Mouse (Mus musculus) heart, postnatal 0 days (tissue): ENCODE measurements around the gene Nkx1-2. TPM values are rescaled to one million over a fixed set of nuclear protein-coding genes. Genes with fewer than 3 reads are reported as not detected.

Experiments
- ATAC-seq: fragments of 200-750 bp; cut with Nextera tagmentation; 2 replicates; pipeline ENCODE4 v1.8.0; 2017; ENCODE audit warnings: low read depth, moderate number of reproducible peaks, moderate library complexity; ENCODE audit not compliant: insufficient read depth
- DNase-seq: peaks from one replicate; pipeline ENCODE4 v3.0.0-alpha.2; 2016; ENCODE audit warnings: low spot score
- H3K27ac ChIP-seq: fragments of 300-500 bp; sonication (generic); 2 replicates; pipeline ENCODE4 v1.5.1; 2014; ENCODE audit warnings: low read depth, mild to moderate bottlenecking
- H3K27me3 ChIP-seq: fragments of 300-500 bp; sonication (generic); 2 replicates; pipeline ENCODE4 v1.6.1; 2014; ENCODE audit warnings: low read length, mixed read lengths; ENCODE audit not compliant: control insufficient read depth, insufficient read depth
- H3K36me3 ChIP-seq: fragments of 300-500 bp; sonication (generic); replicated peaks from 2 replicates; pipeline ENCODE4 v1.6.1; 2014; ENCODE audit warnings: low read length, mixed read lengths; ENCODE audit not compliant: control insufficient read depth, insufficient read depth
- H3K4me1 ChIP-seq: fragments of 300-500 bp; sonication (generic); 2 replicates; pipeline ENCODE4 v1.6.1; 2014; ENCODE audit warnings: antibody characterized with exemption; ENCODE audit not compliant: control insufficient read depth, insufficient read depth
- H3K4me2 ChIP-seq: fragments of 300-500 bp; sonication (generic); 2 replicates; pipeline ENCODE4 v1.6.1; 2014; ENCODE audit warnings: low read depth, mild to moderate bottlenecking, low read length, moderate library complexity
- H3K4me3 ChIP-seq: fragments of 300-500 bp; sonication (generic); 2 replicates; pipeline ENCODE4 v1.5.1; 2014; ENCODE audit warnings: low read depth, low read length
- H3K9ac ChIP-seq: fragments of 300-500 bp; sonication (generic); replicated peaks from 2 replicates; pipeline ENCODE4 v1.6.1; 2014; ENCODE audit warnings: low read depth, low read length, mixed read lengths
- H3K9me3 ChIP-seq: fragments of 300-500 bp; sonication (generic); replicated peaks from 2 replicates; pipeline ENCODE4 v1.6.1; 2016; ENCODE audit warnings: low read length; ENCODE audit not compliant: control insufficient read depth
- CTCF ChIP-seq: IDR thresholded peaks from 2 replicates; pipeline ENCODE4 v1.5.1; 2016; ENCODE audit warnings: antibody characterized with exemption, control low read depth, low read depth
- EP300 ChIP-seq: IDR thresholded peaks from 2 replicates; pipeline ENCODE4 v1.6.1; 2016; ENCODE audit warnings: antibody characterized with exemption, low read depth
- WGBS: fragments of 180-500 bp; shearing (Covaris S2); extraction: QIAGEN DNeasy Blood & Tissue Kit; methylation state at CpG from one replicate; pipeline ENCODE4 v1.1.7; 2014; 5-methylcytosine and 5-hydroxymethylcytosine counted together
- polyA plus RNA-seq: library from polyadenylated mRNA; unstranded; fragments of >200 nt; fragmentation: Nextera tagmentation; extraction: Ambion mirVana; gene quantifications from 2 replicates; pipeline ENCODE4 v1.2.1, GENCODE M21; 2015
- total RNA-seq: library from RNA; depleted of rRNA; stranded (reverse); fragments of >200 nt; gene quantifications from 2 replicates; pipeline ENCODE4 v1.2.3, GENCODE M21; 2014; ENCODE audit warnings: low replicate concordance

Gene Nkx1-2
- total and polyA plus RNA-seq, 2 experiments from 2014 or later: not detected

DNA sequence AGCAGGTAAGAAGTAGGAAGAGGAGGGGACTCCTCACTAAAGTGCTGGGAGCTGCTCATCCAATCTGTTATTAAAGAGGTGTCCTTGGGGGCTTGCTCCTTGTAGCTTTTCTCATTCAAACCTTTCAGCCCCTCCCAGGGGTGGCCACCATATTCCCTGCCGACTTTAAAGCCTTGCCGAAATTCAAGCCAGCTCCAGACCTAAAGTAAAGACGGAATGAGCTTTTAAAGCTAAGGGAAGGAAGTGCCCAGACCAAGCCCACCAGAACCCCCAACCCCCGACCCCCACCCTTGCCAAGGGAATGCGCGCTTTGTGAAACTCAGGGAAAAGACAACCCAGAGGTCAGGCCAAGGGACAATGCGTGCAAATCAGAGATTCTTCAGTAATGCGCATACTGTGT, 1.5 kb upstream of the Nkx1-2 start:
- 21% methylated on average over 8 of the region's 8 CpGs for WGBS
- Histone ChIP-seq H3K4me3 (no peak overlapping the region), H3K27me3 (peaks cover 76% of the 10 kb centered on the region), H3K36me3 (no peaks in the 10 kb centered on the region), H3K4me1 (peaks cover 12% of the 10 kb centered on the region), H3K4me2 (no peak overlapping the region), H3K9me3 (no peaks in the 10 kb centered on the region), H3K9ac (no peak overlapping the region), H3K27ac (no peak overlapping the region)
- TF ChIP-seq CTCF (no peak), EP300 (no peak)
- DNase-seq (no peak), ATAC-seq (no peak)

GRCm38 (mm10) chr7:132600026-132600425, 589 bp upstream of the Nkx1-2 start:
- H3K9me3 ChIP-seq: no peaks in the 10 kb centered on the region
- H3K9ac ChIP-seq: no peak overlapping the region
- WGBS: 10% methylated on average over 9 of the region's 9 CpGs
- peaks cover 81% of the 10 kb centered on the region for H3K27me3 ChIP-seq
- DNase-seq (no peak), ATAC-seq (no peak)
- TF ChIP-seq EP300: no peak
- no peak for TF ChIP-seq CTCF
- H3K4me1 ChIP-seq: peaks cover 12% of the 10 kb centered on the region
- no peak overlapping the region for H3K27ac ChIP-seq
- H3K36me3 ChIP-seq: no peaks in the 10 kb centered on the region
- H3K4me2 ChIP-seq: peak overlapping the region; percentile 64
- peak overlapping the region; percentile 43 for H3K4me3 ChIP-seq

- H3K4me1 ChIP-seq: peaks cover 12% of the 10 kb centered on the region
Observed at GRCm38 (mm10) chr7:132597251-132598041, 2.0 kb downstream of the Nkx1-2 start.

GRCm38 (mm10) chr7:132596557-132597250, 2.7 kb downstream of the Nkx1-2 start:
- peak; percentile 19; the same call in 1 of the 2 replicates for ATAC-seq
- peak overlapping the region; percentile 60 for H3K4me3 ChIP-seq
- peaks cover 63% of the 10 kb centered on the region for H3K27me3 ChIP-seq
- peak overlapping the region; percentile 98 for H3K4me2 ChIP-seq
- H3K4me1 ChIP-seq: peaks cover 12% of the 10 kb centered on the region
- TF ChIP-seq CTCF (peak; percentile 31), EP300 (no peak)
- no peak overlapping the region for H3K27ac ChIP-seq
- no peaks in the 10 kb centered on the region for H3K9me3 ChIP-seq
- no peaks in the 10 kb centered on the region for H3K36me3 ChIP-seq
- 10% methylated on average over 25 of the region's 26 CpGs for WGBS
- no peak for DNase-seq
- peak overlapping the region; percentile 18 for H3K9ac ChIP-seq

More at GRCm38 (mm10) chr7:132597251-132598041, 2.0 kb downstream of the Nkx1-2 start:
- Histone ChIP-seq H3K27me3 (peaks cover 71% of the 10 kb centered on the region), H3K27ac (no peak overlapping the region), H3K9ac (peak overlapping the region; percentile 18), H3K9me3 (no peaks in the 10 kb centered on the region), H3K4me2 (peak overlapping the region; percentile 98), H3K36me3 (no peaks in the 10 kb centered on the region), H3K4me3 (peak overlapping the region; percentile 60)
- WGBS: under 1% methylated on average over 58 of the region's 60 CpGs
- DNase-seq (no peak), ATAC-seq (peak; percentile 39; the same call in 1 of the 2 replicates)
- TF ChIP-seq EP300 (no peak), CTCF (no peak)

DNA sequence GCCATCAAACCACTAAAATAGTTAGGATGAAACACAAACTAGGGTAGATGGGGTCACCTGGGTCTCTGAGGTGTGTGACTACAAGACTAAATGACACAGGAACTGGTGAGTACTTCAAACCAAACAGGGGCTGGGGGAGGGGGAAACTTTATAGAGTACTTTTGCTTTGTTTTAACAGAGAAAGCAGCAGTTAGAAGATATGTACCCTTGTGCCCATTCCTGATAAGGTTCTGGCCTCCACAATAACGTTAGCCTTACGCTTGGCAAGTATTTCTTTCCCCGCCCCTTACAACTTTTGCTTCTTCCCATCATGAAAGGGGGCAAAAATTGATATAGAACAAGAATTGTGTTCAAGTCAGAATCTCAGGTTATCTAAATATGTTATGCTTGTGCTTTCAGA, 3.6 kb downstream of the Nkx1-2 start:
- no peak for ATAC-seq

More for the DNA sequence above, 3.6 kb downstream of the Nkx1-2 start:
- TF ChIP-seq EP300 (no peak), CTCF (no peak)
- H3K27ac ChIP-seq: no peak overlapping the region
- H3K9me3 ChIP-seq: no peaks in the 10 kb centered on the region
- peaks cover 54% of the 10 kb centered on the region for H3K27me3 ChIP-seq
- H3K9ac ChIP-seq: no peak overlapping the region
- no peak for DNase-seq
- H3K36me3 ChIP-seq: no peaks in the 10 kb centered on the region
- WGBS: 90% methylated on average over 3 of the region's 3 CpGs
- no peak overlapping the region for H3K4me3 ChIP-seq
- H3K4me2 ChIP-seq: no peak overlapping the region
- peaks cover 12% of the 10 kb centered on the region for H3K4me1 ChIP-seq
